Mouse (Mus musculus) megakaryocyte, embryonic 14.5 days (primary cell): ENCODE data around the gene Wdr54.

Experiments
- FLI1 ChIP-seq: IDR thresholded peaks from 2 replicates; pipeline ENCODE4 v1.6.1; 2012; ENCODE audit warnings: low read length, inconsistent platforms, mixed read lengths
- GATA1 ChIP-seq: IDR thresholded peaks from 3 replicates; pipeline ENCODE4 v1.6.1; 2012; ENCODE audit warnings: mixed read lengths, low read length, inconsistent platforms, borderline replicate concordance

DNA sequence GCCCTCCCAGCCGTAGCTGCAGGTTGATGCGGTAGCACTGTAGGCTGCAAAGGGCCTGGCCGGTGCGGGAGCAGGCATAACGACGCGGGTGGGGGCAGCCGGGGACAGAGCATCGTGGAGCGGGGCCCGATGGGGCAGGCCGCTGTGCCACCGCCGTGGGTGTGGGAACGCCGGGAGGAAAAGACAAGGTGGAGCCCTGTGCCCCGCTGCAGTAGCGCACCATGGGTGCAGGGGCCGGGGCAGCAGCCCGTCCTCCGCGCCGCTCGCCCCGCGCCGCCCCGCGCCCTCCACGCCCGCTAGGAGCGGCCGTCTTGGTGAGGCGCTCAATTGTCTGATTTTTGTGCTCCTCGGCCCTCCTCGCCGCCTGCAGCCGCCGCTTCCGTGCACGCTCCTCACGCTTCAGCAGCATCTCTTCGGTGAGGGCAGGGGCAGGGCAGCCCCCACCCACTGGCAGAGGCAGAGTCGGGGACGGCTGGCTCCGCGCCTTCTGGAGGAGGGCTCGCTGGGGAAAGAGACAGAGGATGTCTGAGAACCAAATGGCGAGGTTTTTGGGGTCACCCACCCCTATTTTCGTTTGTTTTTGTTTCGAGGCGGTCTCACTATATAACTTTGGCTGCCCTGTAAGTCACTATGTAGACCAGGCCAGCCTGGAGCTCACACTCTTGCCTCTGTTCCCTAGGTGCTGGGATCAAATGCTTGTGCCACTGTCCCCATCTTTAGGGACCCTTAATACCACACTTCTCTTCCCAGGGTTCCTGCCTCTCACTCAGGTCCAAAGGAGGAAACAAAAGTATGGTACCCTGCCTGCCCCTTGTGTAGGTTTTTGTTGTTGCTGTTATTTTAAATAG lies 34.1 kb downstream of the Wdr54 start:
- no peak for TF ChIP-seq GATA1
- TF ChIP-seq FLI1: no peak
